Mouse (Mus musculus) liver, adult 2 months (tissue): ENCODE results near the gene Zfp213.

Experiments
- CTCF ChIP-seq: fragments of 200-500 bp; IDR thresholded peaks from 2 replicates; pipeline ENCODE4 v1.5.1; 2011; ENCODE audit warnings: low read depth, low read length, control low read depth
- POLR2A ChIP-seq: fragments of 200-500 bp; IDR thresholded peaks from 2 replicates; pipeline ENCODE4 v1.6.1; 2011; ENCODE audit warnings: low read length, control low read depth; ENCODE audit not compliant: insufficient read depth; ENCODE audit errors: extremely low read depth

DNA sequence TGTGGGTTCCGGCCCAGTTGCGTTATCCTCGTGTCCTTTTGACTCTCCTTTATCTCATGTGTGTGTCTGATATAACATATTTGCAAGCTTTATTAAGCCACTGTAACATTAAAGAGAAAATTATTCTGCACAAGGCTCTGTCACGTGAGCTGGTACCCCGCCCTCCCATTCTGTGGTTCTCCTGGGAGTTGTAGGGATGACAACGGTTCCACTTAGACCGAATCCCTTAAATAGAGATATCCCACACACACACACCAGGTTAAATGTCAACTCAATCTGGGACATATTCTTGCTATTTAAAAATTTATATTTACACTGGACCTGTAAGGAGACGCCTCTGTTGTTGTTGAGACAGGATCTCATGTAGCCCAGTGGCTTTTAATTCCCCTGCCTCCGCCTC is 14.6 kb downstream of the Zfp213 start:
- TF ChIP-seq POLR2A: no peak
- no peak for TF ChIP-seq CTCF
